Mouse (Mus musculus): Measurements from ENCODE around the gene Cbx6.
"Not testable (repeated sequence)": the region's sequence is repeated elsewhere in the genome, so short reads cannot be mapped to it uniquely, and the experiment has no call there.

Gene Cbx6

DNA sequence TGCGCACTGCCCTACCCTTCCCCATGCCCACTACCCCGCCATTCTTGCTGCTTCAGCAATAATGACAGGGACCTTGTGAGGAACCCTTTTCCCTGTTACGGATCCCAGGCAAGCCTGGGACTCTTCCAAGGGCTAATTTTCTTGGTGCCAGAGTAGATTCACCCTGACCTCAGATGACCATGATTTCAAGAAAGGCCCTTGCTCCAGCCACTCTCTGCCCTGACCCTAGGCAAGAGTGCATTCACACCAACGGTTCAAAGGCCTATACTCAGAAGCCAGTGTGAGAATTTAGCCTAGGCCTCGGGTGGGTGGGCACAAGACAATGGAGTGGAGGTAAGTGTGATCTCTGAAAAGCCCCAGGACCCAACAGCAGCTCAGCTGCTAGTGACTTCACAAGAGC, 5.1 kb downstream of the Cbx6 start:
- DNase-seq: peak; percentile 64

DNA sequence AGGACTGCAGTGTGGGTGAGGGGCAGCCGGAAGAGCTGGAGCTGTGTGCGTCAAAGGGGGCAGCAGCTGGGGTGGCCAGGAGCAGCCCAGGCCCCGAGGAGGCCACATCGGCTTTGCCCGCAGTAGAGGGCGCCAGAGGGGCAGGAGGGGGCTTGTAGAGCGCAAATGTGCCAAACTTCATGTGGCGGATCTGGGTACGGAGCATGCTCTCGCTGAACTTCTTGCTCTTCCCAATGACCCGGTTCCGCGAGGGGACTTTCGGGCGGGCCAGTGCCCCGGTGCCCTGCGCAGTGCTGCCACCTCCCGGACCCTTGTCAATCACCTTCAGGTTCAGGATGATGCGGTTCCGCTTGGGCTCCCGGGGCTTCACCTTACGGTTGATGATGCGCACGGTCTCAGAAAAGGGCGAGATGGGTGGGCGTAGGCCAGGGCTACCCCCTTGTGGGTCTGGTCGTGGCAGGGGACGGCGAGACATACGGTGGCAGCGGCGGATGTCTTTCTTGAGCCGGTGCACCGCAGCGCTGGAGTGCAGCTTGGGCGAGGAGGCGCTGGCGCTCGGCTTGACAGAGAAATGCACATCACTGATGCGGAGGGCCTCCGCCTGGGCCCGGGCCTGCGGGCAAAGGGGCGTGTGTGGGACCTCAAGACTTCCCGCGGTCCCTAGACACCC, 6.0 kb downstream of the Cbx6 start:
- DNase-seq: peak; percentile 75

DNA sequence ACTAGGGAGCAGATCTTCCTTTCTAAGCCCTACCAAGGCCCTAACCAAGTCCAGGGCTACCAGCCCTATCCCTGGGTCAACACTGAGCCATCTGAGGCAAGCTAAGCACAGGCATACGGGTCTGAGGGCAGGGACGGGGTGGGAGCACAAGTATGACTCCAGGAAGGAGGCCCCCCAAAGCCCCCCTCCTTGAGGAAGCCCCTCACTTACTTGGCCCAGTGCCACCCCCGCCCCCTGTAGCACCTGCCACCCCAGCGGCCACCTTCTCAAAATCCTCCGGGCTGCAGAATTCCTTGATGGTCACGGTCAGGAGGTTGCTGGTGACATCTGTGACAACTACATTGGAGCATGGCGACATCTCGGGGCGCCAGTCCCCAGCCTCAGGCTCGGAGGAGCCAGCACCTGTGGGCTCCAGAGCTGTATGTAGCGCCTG, 6.7 kb downstream of the Cbx6 start:
- peak; percentile 61 for DNase-seq

DNA sequence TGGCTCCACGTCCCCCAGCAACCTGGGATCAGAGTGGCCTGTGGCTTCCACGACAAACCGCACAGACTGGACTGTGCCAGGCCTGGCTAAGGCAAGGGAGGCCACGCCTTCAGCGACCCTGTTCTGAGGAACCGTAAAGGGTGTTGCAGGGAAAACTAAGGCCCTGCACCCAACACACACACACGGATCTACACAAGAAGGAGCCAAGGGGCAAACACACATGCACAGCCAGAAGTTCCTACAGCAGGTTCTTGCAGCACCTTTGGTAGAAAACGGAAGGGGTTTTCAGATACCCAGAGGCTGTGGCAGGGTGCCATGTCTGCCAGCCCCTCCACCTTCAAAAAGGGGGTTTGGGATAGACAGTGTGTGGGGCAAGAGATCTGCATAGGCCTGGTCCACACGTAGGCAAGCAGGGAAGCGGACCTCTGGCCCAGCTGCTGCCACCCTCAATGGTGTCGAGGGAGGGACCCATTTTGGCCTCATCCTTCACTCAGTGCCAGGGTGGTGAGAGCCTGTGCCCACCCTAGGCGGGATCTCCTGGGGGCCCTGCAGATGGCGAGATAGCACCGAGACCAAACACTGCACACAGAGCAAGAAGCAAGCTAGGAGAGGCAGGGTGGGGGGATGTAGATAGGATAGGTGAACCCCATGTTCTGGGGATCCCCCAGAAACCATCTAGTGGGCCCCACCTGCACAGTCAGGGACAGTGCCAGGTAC, 7.3 kb downstream of the Cbx6 start:
- DNase-seq: peak; percentile 61

DNA sequence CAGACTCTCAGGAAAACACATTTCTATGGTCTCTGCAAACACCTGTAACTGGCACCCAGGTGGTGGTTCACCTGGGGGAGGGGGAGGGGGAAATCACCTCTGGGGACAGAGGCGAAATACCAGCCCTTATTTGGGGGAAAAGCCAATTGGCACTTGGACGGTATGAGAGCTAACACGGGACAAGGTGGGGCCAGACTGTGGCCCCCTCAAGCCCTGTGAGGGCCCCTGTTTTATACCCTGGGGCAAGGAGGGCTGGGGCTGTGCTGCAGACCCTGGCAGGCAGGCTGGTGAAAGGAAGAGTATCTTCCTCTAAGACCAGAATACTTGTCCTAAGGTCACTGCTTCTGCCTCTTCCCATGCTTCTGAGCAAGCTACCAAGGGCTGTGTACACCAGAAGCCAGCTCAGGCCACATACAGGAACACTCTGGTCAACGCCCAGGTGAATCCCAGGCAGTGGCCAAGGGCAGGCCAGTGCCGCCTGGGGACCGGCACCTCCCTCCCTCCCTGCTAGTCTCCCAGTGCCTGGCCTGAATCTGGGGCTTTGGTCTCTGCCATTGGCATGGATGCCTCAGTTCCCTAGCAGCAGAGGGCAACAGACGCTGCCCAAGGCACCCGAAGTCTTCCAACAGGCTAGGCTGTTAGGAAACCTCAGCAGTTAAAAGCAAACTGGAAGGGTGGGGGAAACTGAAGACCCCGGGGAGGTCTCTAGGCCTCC, 8.1 kb downstream of the Cbx6 start:
- peak; percentile 56 for DNase-seq

DNA sequence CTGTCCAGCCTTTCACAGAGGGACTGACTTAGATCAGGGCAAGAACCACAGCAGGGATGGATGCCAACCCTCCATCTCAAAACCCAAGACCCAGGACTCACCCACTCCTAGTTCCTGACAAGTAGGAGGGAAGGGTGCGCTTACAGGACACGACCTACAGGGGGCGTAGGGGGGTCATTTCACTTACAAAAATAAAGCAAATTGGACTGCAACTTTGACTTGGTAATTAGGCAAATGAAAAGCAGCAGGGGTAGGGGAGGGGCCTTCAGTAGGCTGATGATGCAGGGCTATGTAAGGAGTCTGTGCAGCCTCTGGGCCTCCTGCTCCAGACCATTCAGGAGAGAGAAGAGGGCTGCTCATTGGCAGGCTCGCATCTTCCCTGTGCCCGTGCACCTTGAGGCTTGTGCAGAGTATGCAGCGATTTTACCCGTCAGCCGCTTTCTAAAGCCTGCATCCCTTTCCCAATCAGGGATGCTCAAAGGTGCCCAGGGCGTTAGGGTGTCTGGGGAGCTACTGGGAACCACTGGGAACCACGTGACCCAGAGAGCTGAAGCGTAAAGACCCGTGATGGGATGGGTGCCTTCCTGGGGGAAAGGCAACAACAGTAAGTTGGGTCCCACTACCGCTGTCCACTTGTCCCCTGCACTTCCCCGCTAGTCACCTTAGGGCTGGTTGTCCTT, 9.2 kb downstream of the Cbx6 start:
- peak; percentile 71 for DNase-seq

DNA sequence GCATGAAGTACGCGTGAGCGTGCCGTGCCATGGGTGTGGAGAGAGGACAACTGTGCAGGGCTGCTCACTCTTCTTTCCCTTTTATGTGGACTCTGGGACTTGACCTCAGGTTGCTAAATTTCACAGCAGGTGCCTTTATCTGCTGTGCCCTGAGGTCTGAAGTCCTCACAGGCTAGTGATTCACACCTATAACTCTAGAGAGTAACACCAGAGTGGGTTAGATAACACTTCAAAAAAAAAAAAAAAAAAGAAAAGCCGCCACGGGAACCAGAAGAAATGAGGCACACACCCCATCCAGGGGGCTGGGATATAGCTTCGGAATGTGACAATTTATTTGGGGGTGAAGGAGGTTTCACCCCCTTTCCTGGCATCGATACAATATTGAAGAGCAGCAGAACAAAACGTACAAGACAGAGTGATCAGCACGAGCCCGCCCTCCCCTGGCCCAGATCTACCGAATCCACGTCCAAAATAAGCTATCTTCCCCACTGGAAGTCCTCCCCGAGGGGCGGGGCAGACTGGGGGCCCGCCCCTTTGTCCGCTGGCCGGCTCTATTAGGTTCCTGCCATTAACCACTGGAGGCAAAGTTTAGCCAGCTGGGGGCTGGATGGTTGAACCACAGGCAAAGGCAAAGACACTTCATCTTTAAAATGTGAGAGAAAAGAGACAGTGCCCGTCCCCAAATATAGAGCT, 10.8 kb downstream of the Cbx6 start:
- DNase-seq: peak; percentile 50

DNA sequence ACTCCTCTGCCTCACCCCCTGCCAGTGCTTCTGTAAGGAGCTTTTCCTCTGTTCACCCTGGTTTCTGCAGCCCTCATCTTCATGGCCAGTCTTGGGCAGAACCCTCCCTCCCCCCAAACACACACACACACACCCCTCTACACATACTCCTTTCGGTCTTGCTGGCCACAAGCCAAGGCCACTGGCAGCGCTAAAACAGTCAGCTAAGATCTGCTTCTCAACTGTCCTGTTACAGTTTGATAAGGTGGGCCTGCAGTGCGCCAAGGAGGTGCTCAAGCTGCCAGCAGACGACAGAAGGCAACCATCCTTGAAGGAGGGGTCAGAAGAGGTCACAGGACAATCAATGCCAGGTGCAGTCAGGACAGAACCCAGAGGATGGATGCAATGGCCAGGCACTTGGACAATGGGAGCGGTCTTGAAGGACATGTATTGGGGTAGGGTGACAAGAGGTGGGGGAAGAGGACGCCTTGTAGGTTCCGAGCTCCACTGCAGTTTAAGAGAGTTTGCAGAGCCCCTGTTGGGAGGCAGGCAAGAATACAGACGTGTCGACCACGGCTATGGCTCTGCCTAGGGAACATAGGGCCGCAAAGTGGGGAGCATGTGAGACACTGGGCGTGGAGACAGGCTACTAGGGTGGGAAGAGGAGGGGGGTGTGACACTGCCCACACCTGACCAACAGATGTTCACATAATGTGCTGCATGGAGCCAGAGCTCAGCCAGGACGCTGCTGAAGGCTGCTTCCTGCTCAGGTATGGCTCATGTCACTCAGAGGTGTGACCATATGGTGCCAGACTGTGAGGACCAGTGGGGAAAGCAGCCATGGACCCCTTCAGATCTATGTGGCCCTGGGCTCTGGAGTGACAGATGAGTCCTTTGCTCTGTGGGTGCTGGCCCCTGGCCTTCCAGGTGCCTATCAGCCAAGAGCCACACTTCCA, 12.0 kb downstream of the Cbx6 start:
- peak; percentile 49 for DNase-seq

DNA sequence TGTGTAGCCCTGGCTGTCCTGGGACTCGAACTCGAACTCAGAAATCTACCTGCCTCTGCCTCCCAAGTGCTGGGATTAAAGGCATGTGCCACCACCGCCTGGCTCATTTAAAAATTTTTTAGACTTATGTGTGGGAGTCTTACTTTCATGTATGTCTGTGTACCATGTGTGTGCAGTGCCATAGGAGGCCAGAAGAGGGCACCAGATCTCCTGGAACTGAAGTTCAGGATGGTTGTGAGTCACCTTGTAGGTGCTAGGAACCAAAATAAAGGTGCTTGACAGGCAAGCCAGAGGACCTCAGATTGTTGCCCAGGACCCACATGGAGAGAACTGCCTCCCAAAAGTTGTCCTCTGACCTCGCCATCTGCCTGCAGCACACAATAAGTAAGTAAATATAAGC, 16.2 kb downstream of the Cbx6 start:
- peak; percentile 39 for DNase-seq

DNA sequence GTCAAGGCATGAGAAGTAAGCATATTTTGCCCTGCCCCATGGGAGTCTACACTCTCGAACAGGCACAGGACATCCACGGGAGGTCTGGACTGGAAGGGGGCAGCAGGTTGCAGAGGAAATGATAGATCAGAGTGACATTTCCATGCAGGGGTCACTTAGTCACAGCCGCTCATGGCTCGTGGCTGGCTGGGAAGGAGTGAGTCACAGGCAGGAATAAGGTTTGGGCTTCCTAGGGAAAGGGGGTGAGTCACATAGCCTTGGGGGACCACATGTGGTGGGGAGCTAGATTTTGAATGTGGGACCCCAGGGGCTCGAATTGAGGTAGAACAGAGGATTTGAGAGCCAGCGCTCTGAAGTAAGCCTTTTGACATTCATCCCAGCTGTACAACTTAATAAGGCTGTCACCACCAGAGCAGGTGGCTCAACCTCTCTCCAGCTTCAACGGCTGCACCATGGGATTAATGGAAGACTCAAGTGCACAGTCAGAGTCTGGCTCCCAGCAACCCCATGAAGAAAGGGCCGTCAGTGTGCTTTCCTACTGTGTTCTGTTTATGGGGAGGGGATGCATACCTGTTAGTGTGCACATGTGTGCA, 20.7 kb downstream of the Cbx6 start:
- no peak for DNase-seq

DNA sequence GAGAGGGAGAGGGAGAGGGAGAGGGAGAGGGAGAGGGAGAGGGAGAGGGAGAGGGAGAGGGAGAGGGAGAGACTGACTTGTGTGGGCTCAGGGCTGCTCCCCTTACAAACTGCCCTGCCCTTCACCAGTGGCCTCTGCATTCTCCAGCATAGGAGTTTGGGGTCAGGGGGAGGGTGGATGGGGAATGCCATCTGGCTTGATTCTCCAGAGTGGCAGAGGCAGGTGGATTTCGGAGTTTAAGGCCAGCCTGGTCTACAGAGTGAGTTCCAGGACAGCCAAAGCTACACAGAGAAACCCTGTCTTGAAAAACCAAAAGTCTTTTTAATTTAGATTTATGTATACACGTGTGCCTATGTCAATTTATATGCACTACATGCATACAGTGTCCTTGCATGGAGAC, 21.6 kb downstream of the Cbx6 start:
- not testable (repeated sequence) for DNase-seq

DNA sequence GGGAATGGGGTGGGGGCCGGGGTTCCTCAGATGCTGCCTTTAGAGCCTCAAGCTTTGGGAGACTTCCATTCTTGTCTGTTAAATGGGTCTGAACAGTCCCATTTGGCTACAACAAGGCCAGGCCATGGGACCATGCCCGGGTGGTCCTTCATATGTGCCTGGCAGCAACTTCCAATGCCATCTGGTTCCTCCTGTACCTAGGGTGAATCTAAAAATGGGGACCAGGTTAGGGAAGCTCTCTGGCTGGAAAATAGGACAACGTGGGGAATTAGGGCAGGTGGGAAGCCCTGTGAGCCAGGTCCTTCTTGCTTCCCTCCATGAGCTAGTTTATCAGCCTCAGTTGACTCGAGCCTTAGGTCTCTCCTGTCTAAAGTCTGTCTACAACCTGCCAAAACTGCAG, 23.5 kb downstream of the Cbx6 start:
- DNase-seq: peak; percentile 76

DNA sequence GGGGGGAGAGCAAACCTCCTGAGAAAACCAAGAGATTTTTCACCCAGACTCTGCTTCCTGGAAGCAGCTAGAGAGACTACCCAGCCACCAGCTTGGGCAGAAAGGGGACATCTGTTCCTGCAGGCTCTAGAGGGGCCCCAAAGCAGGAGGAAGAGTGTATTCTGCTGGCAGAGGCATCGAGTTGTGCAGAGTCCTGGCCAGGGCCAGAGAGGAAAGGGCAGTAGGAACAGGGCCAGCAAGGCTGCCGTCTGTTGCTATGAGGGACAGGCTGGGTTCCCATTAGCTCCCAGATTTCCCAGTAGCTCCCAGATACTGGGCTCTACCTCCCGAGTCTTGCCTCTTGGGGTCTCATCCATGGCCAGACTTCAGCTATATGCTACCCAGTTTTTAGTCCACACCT, 24.4 kb downstream of the Cbx6 start:
- peak; percentile 94 for DNase-seq

DNA sequence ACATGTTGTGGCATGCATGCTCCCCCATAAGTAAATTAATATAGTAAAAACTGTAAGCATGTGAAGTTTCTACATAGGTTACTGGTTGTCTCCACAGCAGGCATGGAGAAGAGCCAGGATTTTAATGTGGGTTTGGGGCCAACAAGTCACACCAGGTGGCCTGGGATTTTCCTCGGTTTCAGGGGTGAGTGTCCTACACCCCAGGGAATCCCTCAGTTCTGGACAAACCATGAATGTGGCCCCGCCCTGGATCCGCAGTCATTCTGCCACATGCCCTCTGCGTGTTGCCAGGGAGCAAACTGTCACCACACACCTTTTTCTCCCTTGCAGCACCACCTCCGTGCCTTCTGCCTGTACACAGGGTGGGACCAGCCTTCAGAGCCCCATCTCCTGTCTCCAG, 25.8 kb downstream of the Cbx6 start:
- peak; percentile 83 for DNase-seq

DNA sequence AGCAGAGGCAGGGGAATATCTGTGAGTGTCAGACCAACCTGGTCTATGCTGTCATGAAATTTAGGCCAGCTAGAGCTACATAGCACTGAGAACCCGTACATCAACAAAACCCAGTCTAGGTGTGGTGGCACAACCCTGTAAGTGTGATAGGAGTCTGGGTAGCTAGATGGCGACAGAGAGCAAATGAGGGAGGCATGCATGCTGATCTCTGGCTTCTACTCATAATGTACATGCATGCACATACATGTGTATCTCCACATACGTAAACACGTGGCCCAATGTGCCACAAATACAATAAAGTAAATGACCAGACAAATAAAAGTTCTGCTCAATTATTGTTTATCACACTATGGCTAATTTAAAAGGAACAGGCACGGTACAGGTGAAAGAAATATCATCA, 26.4 kb downstream of the Cbx6 start:
- DNase-seq: peak; percentile 83

DNA sequence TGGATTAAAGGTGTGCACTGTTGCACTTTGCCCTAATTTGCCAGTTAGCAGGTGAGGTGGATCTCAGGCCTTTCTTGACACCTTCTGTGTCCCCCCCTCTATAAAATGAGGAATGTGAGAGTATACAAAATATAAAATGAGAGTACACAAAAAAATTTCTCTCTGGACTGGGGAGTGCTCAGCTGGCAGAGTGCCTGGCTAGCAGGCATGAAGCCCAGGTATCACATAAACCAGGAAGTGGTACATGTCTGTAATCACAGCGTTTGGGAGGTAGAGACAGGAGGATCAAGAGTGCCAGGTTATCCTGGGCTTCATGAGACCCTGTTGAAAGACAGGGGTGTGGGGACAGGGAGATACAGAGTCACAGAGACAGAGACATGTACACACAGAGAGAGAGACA, 27.4 kb downstream of the Cbx6 start:
- DNase-seq: no peak

DNA sequence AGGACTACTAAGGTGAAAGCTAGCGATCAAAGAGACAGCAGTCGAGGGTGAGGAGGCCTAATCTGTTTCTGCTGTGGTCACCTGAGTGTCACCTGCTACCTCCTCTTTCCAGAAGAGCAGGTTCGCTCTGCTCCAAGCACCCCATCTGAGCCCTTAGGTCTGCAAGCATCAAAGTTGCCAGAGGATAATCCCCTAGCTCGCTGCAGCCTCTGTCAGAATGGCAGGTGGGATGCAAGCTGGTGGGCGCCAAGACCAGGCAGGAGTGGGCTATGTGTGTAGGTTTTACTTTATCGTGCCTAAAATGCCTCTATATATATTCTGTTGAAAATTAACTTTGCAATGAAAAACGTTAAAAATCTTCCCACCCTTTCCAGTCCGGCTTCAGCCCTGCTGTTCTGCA, 29.2 kb downstream of the Cbx6 start:
- no peak for DNase-seq

DNA sequence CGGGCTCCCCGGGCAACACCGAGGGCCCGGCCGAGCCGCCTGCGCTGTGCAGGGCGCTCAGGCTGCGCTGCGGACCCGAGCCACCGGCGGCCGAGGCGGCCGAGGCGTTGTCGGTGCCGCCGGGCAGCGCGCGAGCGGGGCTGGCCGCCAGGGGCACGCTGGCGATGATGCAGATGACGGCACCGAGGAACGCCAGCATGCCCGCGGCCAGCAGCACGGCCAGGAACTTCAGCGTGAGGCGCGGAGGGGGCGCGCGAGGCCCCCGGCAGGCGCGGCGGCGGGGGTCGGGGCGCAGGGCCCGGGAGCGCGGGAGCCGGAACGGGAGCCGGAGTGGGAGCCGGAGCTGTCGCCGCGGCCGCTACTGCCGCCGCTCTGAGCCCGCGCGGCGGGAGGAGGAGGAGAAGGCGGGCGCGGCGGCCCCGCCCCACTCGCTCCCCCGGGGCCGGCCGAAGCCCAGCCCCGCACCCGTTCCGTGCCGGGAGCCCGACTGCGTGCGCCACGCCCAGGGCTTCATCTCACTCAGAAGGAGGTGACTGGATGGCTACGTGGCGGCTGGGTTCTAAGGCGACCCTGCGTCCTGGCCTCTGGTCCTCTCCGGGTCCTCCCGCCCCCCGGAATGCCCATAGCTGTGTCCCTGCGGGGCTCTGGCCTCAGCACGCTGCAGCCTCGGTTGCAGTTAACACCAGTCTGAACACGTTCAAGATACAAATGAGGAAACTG, 30.0 kb downstream of the Cbx6 start, which contains the start of gene Nptxr:
Gene Nptxr, minus strand, starts transcription at position 415 of the 720 bp plus-strand sequence.
- no peak for DNase-seq

DNA sequence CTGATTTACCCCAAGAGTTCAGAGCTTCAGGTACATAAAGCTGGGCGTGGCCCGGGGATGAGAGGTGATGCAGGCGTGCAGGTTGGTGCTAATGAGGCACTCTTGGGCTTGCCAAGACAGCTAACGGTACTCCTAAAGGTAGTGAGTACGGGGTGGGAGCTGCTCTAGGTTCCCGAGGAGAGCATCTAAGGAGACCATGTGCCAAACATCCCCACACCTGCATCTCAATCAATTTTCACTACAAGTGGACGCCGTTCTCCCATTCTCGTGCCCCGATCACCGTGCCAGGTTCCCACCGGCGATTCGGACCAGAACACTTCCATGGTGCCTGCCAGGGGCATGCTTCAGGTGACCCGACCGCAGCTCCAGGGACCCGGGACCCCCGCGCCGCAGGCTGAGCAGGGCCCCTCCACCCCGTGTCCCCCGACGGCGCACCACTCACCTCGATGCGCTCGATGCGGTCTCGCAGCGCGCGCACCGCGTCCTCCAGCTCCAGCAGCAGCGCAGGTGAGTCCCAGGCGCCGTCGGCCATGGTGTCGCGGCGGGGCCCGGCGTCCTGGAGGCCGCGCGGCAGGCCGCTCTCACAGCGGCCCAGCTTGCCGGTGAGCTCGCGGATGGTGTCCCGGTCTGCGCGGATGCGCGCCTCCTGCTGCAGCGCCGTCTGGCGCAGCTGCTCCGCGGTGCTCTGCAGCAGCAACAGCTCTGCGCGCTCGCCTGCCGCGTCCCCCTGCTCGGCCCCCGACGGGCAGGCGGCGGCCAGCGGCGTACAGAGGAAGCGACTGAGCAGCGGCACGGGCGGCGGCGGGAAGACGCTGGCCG, 30.7 kb downstream of the Cbx6 start:
- no peak for DNase-seq

DNA sequence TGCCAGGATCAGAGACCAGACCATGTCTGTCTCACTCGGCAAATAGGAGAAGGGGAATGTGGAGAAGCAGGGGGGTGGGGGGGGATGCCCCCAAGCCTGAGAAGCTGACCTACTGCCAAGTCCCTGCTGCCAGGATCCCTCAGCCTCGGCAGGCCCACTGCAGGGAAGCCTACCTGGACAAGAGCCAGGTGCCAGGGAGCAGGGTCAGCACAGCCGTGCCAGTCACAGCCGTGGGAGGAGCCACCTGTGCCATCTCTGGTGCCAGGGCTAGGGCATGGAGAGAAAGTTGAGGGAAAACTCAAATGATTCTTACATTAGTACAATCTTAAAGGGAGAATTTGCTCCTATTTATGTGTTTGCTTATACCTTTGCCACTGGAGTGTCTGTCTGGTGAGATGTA, 32.2 kb downstream of the Cbx6 start:
- DNase-seq: peak; percentile 82
